ENCODE assay signal across 13 mouse cellular contexts in the genomic region with DNA sequence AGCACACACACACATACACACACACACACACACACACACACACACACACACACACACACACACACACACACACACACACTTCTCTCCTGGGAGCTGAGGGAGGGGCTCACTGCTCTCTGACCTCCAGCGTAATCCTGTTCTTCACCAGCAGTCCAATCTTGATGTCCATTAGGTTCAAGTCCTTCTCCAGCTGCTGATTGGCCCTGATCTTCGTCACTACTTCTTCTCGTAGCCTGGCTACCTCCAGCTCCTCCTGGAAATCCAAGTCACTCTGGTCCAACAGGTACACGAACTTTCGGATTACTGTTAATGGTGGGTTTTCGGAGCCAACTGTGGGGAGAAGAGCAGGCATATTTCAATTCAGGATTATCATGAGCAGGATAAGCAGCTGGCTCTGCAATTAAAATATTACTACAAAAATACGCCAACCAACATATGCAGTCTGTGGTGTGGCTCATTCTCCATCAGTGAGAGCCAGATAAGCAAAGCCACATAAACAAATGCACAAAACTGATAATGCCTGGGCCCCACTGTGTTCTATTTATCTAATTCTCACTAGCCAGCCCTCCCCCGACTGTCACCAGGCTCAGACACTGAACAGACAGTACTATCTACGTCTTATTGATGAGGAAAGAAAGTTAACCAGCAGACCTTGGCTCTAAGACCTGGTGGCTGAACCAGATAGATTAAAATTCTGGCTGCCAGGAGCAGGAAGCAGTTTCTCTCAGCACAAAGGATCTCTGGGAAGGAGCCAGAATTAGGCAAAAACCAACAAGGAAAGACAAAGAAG. TPM values are rescaled to one million over a fixed set of nuclear protein-coding genes. Genes with fewer than 3 reads are reported as not detected.
DNase-seq lines count a peak whose midpoint lies in the region; ATAC-seq and TF ChIP-seq lines count a peak whose summit lies in the region.
"Had no signal": no experiment of that assay in that cellular context is flagged by ENCODE, and none has a peak within 500 bp of the region (broad histone marks: within the 10 kb centered on the region; RNA-seq: fewer than 3 reads in every experiment).

No protein-coding gene starts in this region.

- TF ChIP-seq POLR2A in lung, adult 2 months (IDR thresholded peaks at IDR 0.05; ENCODE audit: borderline replicate concordance, extremely low read depth, low read depth, low read length), result no peak
- no peak for TF ChIP-seq POLR2A in bone marrow, adult 2 months (IDR thresholded peaks at IDR 0.05; ENCODE audit: borderline replicate concordance, control insufficient read depth, low read depth, low read length)

- H3K9ac ChIP-seq in lung, embryonic 15.5 days, result no peak overlapping the region
- H3K9ac ChIP-seq in neural tube, embryonic 15.5 days (replicated peaks), result no peak overlapping the region
- H3K9ac ChIP-seq: hindbrain, embryonic 13.5 days; neural tube, embryonic 13.5 days had no signal

- 50% methylated on average over 9 of the region's 9 CpGs for WGBS in lung, embryonic 15.5 days
- 73% methylated on average over 9 of the region's 9 CpGs for WGBS in lung, adult 2 months
- WGBS in bone marrow, adult 2 months, result 65% methylated on average over 9 of the region's 9 CpGs
- WGBS in neural tube, embryonic 15.5 days, result 88% methylated on average over 9 of the region's 9 CpGs

- H3K4me3 ChIP-seq in lung, embryonic 15.5 days, result no peak overlapping the region
- H3K4me3 ChIP-seq in lung, adult 2 months (replicated peaks; ENCODE audit: extremely low read depth, low read depth, low read length), result no peak overlapping the region
- peak overlapping the region; percentile 57 for H3K4me3 ChIP-seq in bone marrow, adult 2 months (replicated peaks; ENCODE audit: control insufficient read depth, low read depth, low read length)
- H3K4me3 ChIP-seq in neural tube, embryonic 15.5 days (replicated peaks), result no peak overlapping the region
- H3K4me3 ChIP-seq: hindbrain, embryonic 13.5 days; left cerebral cortex, adult 2 months; neural tube, embryonic 13.5 days had no signal

- H3K27me3 ChIP-seq in lung, embryonic 15.5 days, result no peaks in the 10 kb centered on the region
- H3K27me3 ChIP-seq in neural tube, embryonic 15.5 days (replicated peaks), result no peaks in the 10 kb centered on the region
- H3K27me3 ChIP-seq: hindbrain, embryonic 13.5 days; neural tube, embryonic 13.5 days had no signal

- H3K27ac ChIP-seq in lung, embryonic 15.5 days, result no peak overlapping the region
- peak overlapping the region; percentile 92 for H3K27ac ChIP-seq in bone marrow, adult 2 months (ENCODE audit: control insufficient read depth, insufficient read depth, low read depth, low read length, poor library complexity)
- H3K27ac ChIP-seq in neural tube, embryonic 15.5 days (replicated peaks), result no peak overlapping the region
- H3K27ac ChIP-seq: hindbrain, embryonic 13.5 days; left cerebral cortex, adult 2 months; neural tube, embryonic 13.5 days had no signal

- no peak for TF ChIP-seq CTCF in lung, adult 2 months (IDR thresholded peaks at IDR 0.05; ENCODE audit: insufficient read depth, low read length)
- no peak for TF ChIP-seq CTCF in bone marrow, adult 2 months (IDR thresholded peaks at IDR 0.05; ENCODE audit: control insufficient read depth, insufficient read depth, low read length)

- H3K9me3 ChIP-seq in lung, embryonic 15.5 days, result no peaks in the 10 kb centered on the region
- H3K9me3 ChIP-seq in neural tube, embryonic 15.5 days (replicated peaks), result no peaks in the 10 kb centered on the region
- H3K9me3 ChIP-seq: hindbrain, embryonic 13.5 days; neural tube, embryonic 13.5 days had no signal

- H3K4me1 ChIP-seq in lung, embryonic 15.5 days, result 0 out of 2 replicates have a peak, but pooled peaks cover 2% of the 10 kb centered on the region
- no peaks in the 10 kb centered on the region for H3K4me1 ChIP-seq in lung, adult 2 months (ENCODE audit: control insufficient read depth, insufficient read depth, low read length)
- no peaks in the 10 kb centered on the region for H3K4me1 ChIP-seq in bone marrow, adult 2 months (ENCODE audit: control insufficient read depth, insufficient read depth, low read length)
- no peaks in the 10 kb centered on the region for H3K4me1 ChIP-seq in neural tube, embryonic 15.5 days
- H3K4me1 ChIP-seq: hindbrain, embryonic 13.5 days; neural tube, embryonic 13.5 days had no signal

- ATAC-seq in lung, embryonic 15.5 days (ENCODE audit: borderline replicate concordance, extremely low read depth, low FRiP score, low TSS enrichment), result peak; percentile 85
- ATAC-seq in erythroid progenitor cell, adult 5-6 weeks (replicated peaks; ENCODE audit: low FRiP score, poor library complexity, severe bottlenecking), result peak; percentile 80
- peak; percentile 79 for ATAC-seq in megakaryocyte, adult 5-6 weeks (ENCODE audit: poor library complexity, severe bottlenecking)
- no peak for ATAC-seq in neural tube, embryonic 15.5 days (ENCODE audit: low FRiP score)
- ATAC-seq: forebrain, embryonic 16.5 days had no signal

- no peak for DNase-seq in lung, adult 2 months
- DNase-seq in cerebellum, postnatal 25 days, result no peak
- DNase-seq: kidney, postnatal 14 days; thymus, postnatal 4 days had no signal

- no peaks in the 10 kb centered on the region for H3K36me3 ChIP-seq in lung, embryonic 15.5 days
- no peaks in the 10 kb centered on the region for H3K36me3 ChIP-seq in neural tube, embryonic 15.5 days

- no peak overlapping the region for H3K4me2 ChIP-seq in lung, embryonic 15.5 days
- H3K4me2 ChIP-seq in neural tube, embryonic 15.5 days, result no peak overlapping the region
- H3K4me2 ChIP-seq: hindbrain, embryonic 13.5 days; neural tube, embryonic 13.5 days had no signal

RNA-seq across cellular contexts. Expression of a gene that starts 25.4 kb away (rescaled TPM):
- polyA plus RNA-seq in lung, embryonic 15.5 days (2015; fragmentation: Nextera tagmentation; extraction: Ambion mirVana), result 0.87 and 0.94 TPM in 2 replicates
- 1.6 and 2.3 TPM in 2 replicates for polyA plus RNA-seq in lung, adult 2 months (2012; rRNA removed)
- polyA plus RNA-seq in bone marrow, adult 2 months (2011; ENCODE audit: insufficient read depth, insufficient read length, low replicate concordance, missing spikeins), result 12.8 and 18.3 TPM in 2 replicates
- total RNA-seq in erythroid progenitor cell, adult 5-6 weeks (2015; ENCODE audit: low replicate concordance), result 2.1 TPM in 1 of 2 replicates, not detected in the other
- total RNA-seq in erythroid progenitor cell, adult 5-6 weeks (2017; ENCODE audit: low replicate concordance), result 0.15 TPM in 1 of 2 replicates, not detected in the other
- total RNA-seq in megakaryocyte, adult 5-6 weeks (2015), result 0.89 and 1.9 TPM in 2 replicates
- 0.51 and 0.57 TPM in 2 replicates for total RNA-seq in megakaryocyte, adult 5-6 weeks (2017)
- polyA plus RNA-seq in neural tube, embryonic 15.5 days (2015; fragmentation: Nextera tagmentation; extraction: Ambion mirVana), result 1.9 and 2.1 TPM in 2 replicates

RNA-seq across cellular contexts. Expression of a gene that starts 53.0 kb away (rescaled TPM):
- 106 and 114 TPM in 2 replicates for polyA plus RNA-seq in lung, embryonic 15.5 days (2015; fragmentation: Nextera tagmentation; extraction: Ambion mirVana)
- polyA plus RNA-seq in lung, adult 2 months (2012; rRNA removed), result 116 TPM in 2 replicates
- 3.7 and 8.7 TPM in 2 replicates for polyA plus RNA-seq in bone marrow, adult 2 months (2011; ENCODE audit: insufficient read depth, insufficient read length, low replicate concordance, missing spikeins)
- total RNA-seq in erythroid progenitor cell, adult 5-6 weeks (2015; ENCODE audit: low replicate concordance), result 0.84 and 1.8 TPM in 2 replicates
- total RNA-seq in erythroid progenitor cell, adult 5-6 weeks (2017; ENCODE audit: low replicate concordance), result 0.68 and 2.7 TPM in 2 replicates
- total RNA-seq in megakaryocyte, adult 5-6 weeks (2015), result 1.1 and 2.1 TPM in 2 replicates
- 0.65 and 1.9 TPM in 2 replicates for total RNA-seq in megakaryocyte, adult 5-6 weeks (2017)
- 52.1 and 53.9 TPM in 2 replicates for polyA plus RNA-seq in neural tube, embryonic 15.5 days (2015; fragmentation: Nextera tagmentation; extraction: Ambion mirVana)
